Mouse (Mus musculus) liver, adult 2 months (tissue): ENCODE measurements around the gene Them4.

Experiments
- CTCF ChIP-seq: fragments of 200-500 bp; IDR thresholded peaks from 2 replicates; pipeline ENCODE4 v1.5.1; 2011; ENCODE audit warnings: low read depth, low read length, control low read depth
- POLR2A ChIP-seq: fragments of 200-500 bp; IDR thresholded peaks from 2 replicates; pipeline ENCODE4 v1.6.1; 2011; ENCODE audit warnings: low read length, control low read depth; ENCODE audit not compliant: insufficient read depth; ENCODE audit errors: extremely low read depth

DNA sequence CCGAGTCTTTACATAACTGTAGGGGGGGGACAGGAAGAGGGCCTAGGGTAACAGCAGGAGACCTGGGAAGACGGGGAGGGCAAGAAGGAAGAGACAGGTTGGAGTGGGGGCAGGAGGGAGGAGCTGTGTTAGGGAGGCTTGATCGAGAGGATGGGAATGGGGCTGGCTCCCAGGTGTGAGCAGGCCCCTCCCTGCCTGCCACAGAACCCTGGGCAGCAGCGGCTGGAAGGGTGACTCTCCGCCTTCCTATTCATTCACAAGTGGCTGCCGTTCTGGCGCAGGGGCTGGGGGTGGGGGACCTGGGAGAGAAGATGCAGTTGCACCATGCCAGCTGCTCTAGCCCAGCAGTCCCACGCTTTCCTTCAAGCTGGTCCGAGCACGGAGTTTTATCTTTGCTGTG lies 63.2 kb downstream of the Them4 start:
- TF ChIP-seq POLR2A (no peak), CTCF (no peak)
